Comparison of ENCODE assay signal across 25 mouse cellular contexts in the genomic region with DNA sequence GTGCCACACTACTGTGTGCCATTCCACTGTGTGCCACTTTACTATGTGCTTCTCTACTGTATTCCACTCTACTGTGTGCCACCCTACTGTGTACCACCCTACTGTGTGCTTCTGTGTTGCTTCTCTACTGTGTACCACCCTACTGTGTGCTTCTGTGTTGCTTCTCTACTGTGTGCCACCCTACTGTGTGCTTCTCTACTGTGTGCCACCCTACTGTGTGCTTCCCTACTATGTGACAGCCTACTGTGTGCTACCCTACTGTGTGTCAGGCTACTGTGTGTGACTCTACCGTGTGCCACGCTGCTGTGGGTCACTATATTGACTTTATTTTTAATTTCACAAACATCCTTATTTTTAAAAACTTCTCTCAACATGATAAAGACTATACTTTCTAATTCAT.
DNase-seq lines count a peak whose midpoint lies in the region; ATAC-seq and TF ChIP-seq lines count a peak whose summit lies in the region.
"Had no signal": no experiment of that assay in that cellular context is flagged by ENCODE, and none has a peak within 500 bp of the region (broad histone marks: within the 10 kb centered on the region; RNA-seq: fewer than 3 reads in every experiment).

No protein-coding gene starts in this region.

- no peaks in the 10 kb centered on the region for H3K27me3 ChIP-seq in megakaryocyte, embryonic 14.5 days (replicated peaks)
- H3K27me3 ChIP-seq in midbrain, embryonic 13.5 days: no peaks in the 10 kb centered on the region
- H3K27me3 ChIP-seq in midbrain, postnatal 0 days (ENCODE audit: insufficient read depth, low read length): no peaks in the 10 kb centered on the region
- H3K27me3 ChIP-seq in CH12.LX (replicated peaks) (no peaks in the 10 kb centered on the region), MEL (ENCODE audit: control insufficient read depth in 1 of 2, insufficient read depth in 2 of 2, low read length in 2 of 2) (no peaks in the 10 kb centered on the region)
- H3K27me3 ChIP-seq: embryonic facial prominence, embryonic 13.5 days; embryonic facial prominence, embryonic 15.5 days; forebrain, embryonic 12.5 days had no signal

- in situ Hi-C loops in CH12.LX (cut with MboI; ENCODE audit: low pct_ligation_motif_present, low pct_unique_long_range_greater_than_20kb, low sequenced_read_pairs): no loop called here

- H3K4me1 ChIP-seq in megakaryocyte, embryonic 14.5 days: no peaks in the 10 kb centered on the region
- H3K4me1 ChIP-seq in midbrain, embryonic 13.5 days (replicated peaks): 0 out of 2 replicates have a peak, but pooled peaks cover 3% of the 10 kb centered on the region
- H3K4me1 ChIP-seq in midbrain, postnatal 0 days (ENCODE audit: insufficient read depth, low read length): no peaks in the 10 kb centered on the region
- H3K4me1 ChIP-seq in CH12.LX (ENCODE audit: control insufficient read depth in 1 of 2, insufficient read depth in 2 of 2) (peaks cover 0 to 3% of the 10 kb centered on the region in 2 experiments; a peak in 1 of 4 replicates), MEL (ENCODE audit: control insufficient read depth in 1 of 2, insufficient read depth in 2 of 2, low read length in 2 of 2) (no peaks in the 10 kb centered on the region)
- H3K4me1 ChIP-seq: embryonic facial prominence, embryonic 13.5 days; embryonic facial prominence, embryonic 15.5 days; forebrain, embryonic 10.5 days; forebrain, embryonic 12.5 days had no signal

- dilution Hi-C loops in CH12.LX (cut with MboI; ENCODE audit: extremely low pct_ligation_motif_present, extremely low pct_unique_long_range_greater_than_20kb, low sequenced_read_pairs): no loop called here

- H3K9ac ChIP-seq in midbrain, embryonic 13.5 days (replicated peaks): no peak overlapping the region
- no peak overlapping the region for H3K9ac ChIP-seq in midbrain, postnatal 0 days (replicated peaks; ENCODE audit: low read length, poor library complexity, severe bottlenecking)
- H3K9ac ChIP-seq in CH12.LX (ENCODE audit: insufficient read depth, low read depth): no peak overlapping the region
- H3K9ac ChIP-seq in MEL (ENCODE audit: control insufficient read depth, low read depth, low read length, poor library complexity, severe bottlenecking): no peak overlapping the region
- H3K9ac ChIP-seq: embryonic facial prominence, embryonic 13.5 days; embryonic facial prominence, embryonic 15.5 days; forebrain, embryonic 12.5 days had no signal

- DNase-seq in midbrain, postnatal 0 days (ENCODE audit: low spot score): no peak
- DNase-seq in CH12.LX (ENCODE audit: extremely low read depth) (no peak), MEL (ENCODE audit: low read depth, low spot score) (no peak)
- DNase-seq in urinary bladder, postnatal 10 days (ENCODE audit: low spot score): no peak
- DNase-seq: adrenal gland, adult 2 months; adrenal gland, postnatal 10 days; adrenal gland, postnatal 25 days; cerebellum, adult 11 months; cerebellum, adult 18-20 months; cerebellum, adult 8-10 months; cerebellum, adult 9-11 months; cerebellum, postnatal 14 days; cerebellum, postnatal 36 days; embryo, embryonic 11 days had no signal

- TF ChIP-seq EP300 in CH12.LX (IDR thresholded peaks at IDR 0.05; ENCODE audit: low read length) (no peak), MEL (IDR thresholded peaks at IDR 0.05; ENCODE audit: low read depth in 1 of 2, low read length in 2 of 2) (no peak)

- TF ChIP-seq POLR2A in CH12.LX (IDR thresholded peaks at IDR 0.05; ENCODE audit: low read depth, low read length) (no peak), MEL (IDR thresholded peaks at IDR 0.05; ENCODE audit: control insufficient read depth in 1 of 2, insufficient read depth in 1 of 2, low read depth in 1 of 2, low read length in 2 of 2, poor library complexity in 1 of 2) (no peak)

- no peak overlapping the region for H3K4me2 ChIP-seq in midbrain, embryonic 13.5 days (replicated peaks)
- H3K4me2 ChIP-seq in midbrain, postnatal 0 days (ENCODE audit: low read depth, low read length, poor library complexity, severe bottlenecking): no peak overlapping the region
- H3K4me2 ChIP-seq in CH12.LX (ENCODE audit: insufficient read depth, low read depth, poor library complexity, severe bottlenecking): no peak overlapping the region
- H3K4me2 ChIP-seq: embryonic facial prominence, embryonic 13.5 days; embryonic facial prominence, embryonic 15.5 days; forebrain, embryonic 12.5 days had no signal

- peaks cover 51% of the 10 kb centered on the region for H3K9me3 ChIP-seq in megakaryocyte, embryonic 14.5 days
- no peaks in the 10 kb centered on the region for H3K9me3 ChIP-seq in midbrain, embryonic 13.5 days
- no peaks in the 10 kb centered on the region for H3K9me3 ChIP-seq in midbrain, postnatal 0 days (ENCODE audit: low read length)
- H3K9me3 ChIP-seq in CH12.LX (replicated peaks; ENCODE audit: low read length) (no peaks in the 10 kb centered on the region), MEL (replicated peaks; ENCODE audit: insufficient read depth, low read length) (no peaks in the 10 kb centered on the region)
- H3K9me3 ChIP-seq: embryonic facial prominence, embryonic 13.5 days; embryonic facial prominence, embryonic 15.5 days; forebrain, embryonic 10.5 days; forebrain, embryonic 12.5 days had no signal

- no peak for TF ChIP-seq CTCF in midbrain, postnatal 0 days (IDR thresholded peaks at IDR 0.05)
- TF ChIP-seq CTCF in CH12.LX (conservative IDR thresholded peaks at IDR 0.05 in 1 of 2, IDR thresholded peaks at IDR 0.05 in 1 of 2; ENCODE audit: low read depth in 2 of 2, low read length in 2 of 2): no peak
- TF ChIP-seq CTCF in MEL (IDR thresholded peaks at IDR 0.05 in 2 of 3, conservative IDR thresholded peaks at IDR 0.05 in 1 of 3; ENCODE audit: control insufficient read depth in 1 of 3, insufficient read depth in 1 of 3, low read depth in 2 of 3, low read length in 3 of 3, poor library complexity in 1 of 3, severe bottlenecking in 1 of 3): no peak

- H3K36me3 ChIP-seq in megakaryocyte, embryonic 14.5 days (replicated peaks; ENCODE audit: low read length): no peaks in the 10 kb centered on the region
- H3K36me3 ChIP-seq in midbrain, embryonic 13.5 days: no peaks in the 10 kb centered on the region
- no peaks in the 10 kb centered on the region for H3K36me3 ChIP-seq in midbrain, postnatal 0 days (ENCODE audit: insufficient read depth, low read length)
- H3K36me3 ChIP-seq in CH12.LX (replicated peaks in 1 of 2; ENCODE audit: control insufficient read depth in 1 of 2, insufficient read depth in 1 of 2, low read length in 1 of 2): no peaks in the 10 kb centered on the region
- H3K36me3 ChIP-seq in MEL (ENCODE audit: control insufficient read depth in 1 of 2, insufficient read depth in 2 of 2, low read length in 2 of 2): no peaks in the 10 kb centered on the region
- H3K36me3 ChIP-seq: embryonic facial prominence, embryonic 13.5 days; embryonic facial prominence, embryonic 15.5 days; forebrain, embryonic 10.5 days; forebrain, embryonic 12.5 days; G1E had no signal

- H3K79me2 ChIP-seq in CH12.LX (replicated peaks; ENCODE audit: control insufficient read depth, extremely low read depth, insufficient read depth, poor library complexity, severe bottlenecking) (no peaks in the 10 kb centered on the region), MEL (ENCODE audit: control insufficient read depth, insufficient read depth, low read length, poor library complexity) (no peaks in the 10 kb centered on the region)

- H3K27ac ChIP-seq in midbrain, embryonic 13.5 days: no peak overlapping the region
- no peak overlapping the region for H3K27ac ChIP-seq in midbrain, postnatal 0 days (ENCODE audit: low read depth, low read length)
- H3K27ac ChIP-seq in CH12.LX (ENCODE audit: insufficient read depth, low read depth) (no peak overlapping the region), MEL (ENCODE audit: control insufficient read depth, low read depth, low read length) (no peak overlapping the region)
- H3K27ac ChIP-seq: embryonic facial prominence, embryonic 13.5 days; embryonic facial prominence, embryonic 15.5 days; forebrain, embryonic 10.5 days; forebrain, embryonic 12.5 days had no signal

- TF ChIP-seq RAD21 in CH12.LX (IDR thresholded peaks at IDR 0.05; ENCODE audit: low read depth, low read length): no peak
- no peak for TF ChIP-seq RAD21 in MEL (IDR thresholded peaks at IDR 0.05; ENCODE audit: low read depth, low read length)

- H3K4me3 ChIP-seq in megakaryocyte, embryonic 14.5 days (replicated peaks): peak overlapping the region; percentile 72
- no peak overlapping the region for H3K4me3 ChIP-seq in midbrain, embryonic 13.5 days (replicated peaks)
- no peak overlapping the region for H3K4me3 ChIP-seq in midbrain, postnatal 0 days (ENCODE audit: low read depth, low read length)
- no peak overlapping the region for H3K4me3 ChIP-seq in CH12.LX (replicated peaks in 1 of 3; ENCODE audit: low read depth in 2 of 3, low read length in 2 of 3, poor library complexity in 1 of 3)
- no peak overlapping the region for H3K4me3 ChIP-seq in MEL (ENCODE audit: control insufficient read depth in 1 of 2, insufficient read depth in 1 of 2, low read depth in 2 of 2, low read length in 2 of 2)
- H3K4me3 ChIP-seq: embryonic facial prominence, embryonic 13.5 days; embryonic facial prominence, embryonic 15.5 days; erythroblast, embryonic 14.5 days; forebrain, embryonic 10.5 days; forebrain, embryonic 12.5 days had no signal

- WGBS in midbrain, embryonic 13.5 days: 93% methylated on average over 2 of the region's 2 CpGs
- 96% methylated on average over 2 of the region's 2 CpGs for WGBS in midbrain, postnatal 0 days

- ATAC-seq in megakaryocyte, adult 5-6 weeks (ENCODE audit: poor library complexity, severe bottlenecking): no peak
- ATAC-seq in midbrain, embryonic 13.5 days: 0 out of 2 replicates have a peak, but pooled peaks have one; percentile 58
- ATAC-seq in midbrain, postnatal 0 days (ENCODE audit: low FRiP score): no peak
- ATAC-seq: forebrain, embryonic 14.5 days; forebrain, embryonic 16.5 days had no signal

TF ChIP-seq in CH12.LX, 34 proteins besides CTCF, POLR2A, EP300 and RAD21:
- TF ChIP-seq ZKSCAN1 (IDR thresholded peaks at IDR 0.05; ENCODE audit: borderline replicate concordance, low read depth, low read length) (peak; percentile 88), MAZ (IDR thresholded peaks at IDR 0.05; ENCODE audit: low read depth, low read length) (no peak)

TF ChIP-seq in MEL, 35 proteins besides CTCF, POLR2A, EP300 and RAD21:
- TF ChIP-seq NRF1 (IDR thresholded peaks at IDR 0.05; ENCODE audit: insufficient read depth, low read depth, low read length, poor library complexity, severe bottlenecking) (no peak), ZKSCAN1 (IDR thresholded peaks at IDR 0.05; ENCODE audit: low read depth, low read length) (peak; percentile 85; the same call in 1 of the 2 replicates)
